Mouse (Mus musculus): Measurements from ENCODE around the gene Arhgap30. TPM values are rescaled to one million over a fixed set of nuclear protein-coding genes. Genes with fewer than 3 reads are reported as not detected.

The Arhgap30 gene
- polyA plus RNA-seq, 1 experiment, result 0.02 TPM

- Histone ChIP-seq H3K79me2 (ENCODE audit: control insufficient read depth, insufficient read depth) (no peaks in the 10 kb centered on the region), H3K4me2 (ENCODE audit: low read depth) (no peak overlapping the region), H3K36me3 (ENCODE audit: control insufficient read depth, insufficient read depth) (no peaks in the 10 kb centered on the region), H3K4me3 (no peak overlapping the region), H3ac (ENCODE audit: control insufficient read depth, insufficient read length) (no peak overlapping the region), H3K27me3 (ENCODE audit: control insufficient read depth, insufficient read depth, insufficient read length) (no peaks in the 10 kb centered on the region)
- TF ChIP-seq MYOG (IDR thresholded peaks at IDR 0.05; ENCODE audit: control insufficient read depth in 1 of 3, insufficient read depth in 1 of 3, insufficient read length in 2 of 3, low read depth in 2 of 3), result no peak
- no peak for TF ChIP-seq POLR2AphosphoS2 (IDR thresholded peaks at IDR 0.05; ENCODE audit: insufficient read length, low read depth)
- no peak for TF ChIP-seq SRF (IDR thresholded peaks at IDR 0.05; ENCODE audit: control insufficient read depth, insufficient read length, low read depth)
- TF ChIP-seq MAX (IDR thresholded peaks at IDR 0.05; ENCODE audit: low read depth), result no peak
- TF ChIP-seq REST (IDR thresholded peaks at IDR 0.05; ENCODE audit: insufficient read depth, insufficient read length), result no peak
- TF ChIP-seq TCF12 (IDR thresholded peaks at IDR 0.05; ENCODE audit: insufficient read depth, poor library complexity, severe bottlenecking), result no peak
- TF ChIP-seq TCF3 (IDR thresholded peaks at IDR 0.05; ENCODE audit: insufficient read length, low read depth), result no peak
- no peak for TF ChIP-seq USF1 (IDR thresholded peaks at IDR 0.05; ENCODE audit: low read depth)
- no peak for TF ChIP-seq POLR2A (IDR thresholded peaks at IDR 0.05; ENCODE audit: insufficient read length, low read depth)
These were observed 1.3 kb downstream of the Arhgap30 start for GRCm38 (mm10) chr1:171390101-171390500.

- H3ac ChIP-seq (ENCODE audit: control insufficient read depth, insufficient read length), result no peak overlapping the region
- H3K4me3 ChIP-seq, result no peak overlapping the region
- H3K4me2 ChIP-seq (ENCODE audit: low read depth), result no peak overlapping the region
- H3K36me3 ChIP-seq (ENCODE audit: control insufficient read depth, insufficient read depth), result no peaks in the 10 kb centered on the region
- H3K79me2 ChIP-seq (ENCODE audit: control insufficient read depth, insufficient read depth), result no peaks in the 10 kb centered on the region
- TF ChIP-seq USF1 (IDR thresholded peaks at IDR 0.05; ENCODE audit: low read depth) (no peak), TCF12 (IDR thresholded peaks at IDR 0.05; ENCODE audit: insufficient read depth, poor library complexity, severe bottlenecking) (no peak), MYOG (IDR thresholded peaks at IDR 0.05; ENCODE audit: control insufficient read depth in 1 of 3, insufficient read depth in 1 of 3, insufficient read length in 2 of 3, low read depth in 2 of 3) (no peak)
- no peaks in the 10 kb centered on the region for H3K27me3 ChIP-seq (ENCODE audit: control insufficient read depth, insufficient read depth, insufficient read length)
These were observed 13.1 kb downstream of the Arhgap30 start for GRCm38 (mm10) chr1:171401821-171402220.

GRCm38 (mm10) chr1:171402991-171403390 is 14.2 kb downstream of the Arhgap30 start:
- H3K36me3 ChIP-seq (ENCODE audit: control insufficient read depth, insufficient read depth), result no peaks in the 10 kb centered on the region
- H3K4me2 ChIP-seq (ENCODE audit: low read depth), result no peak overlapping the region
- TF ChIP-seq CEBPB (IDR thresholded peaks at IDR 0.05; ENCODE audit: insufficient read depth, poor library complexity, severe bottlenecking), result no peak
- H3K4me3 ChIP-seq, result no peak overlapping the region
- no peaks in the 10 kb centered on the region for H3K27me3 ChIP-seq (ENCODE audit: control insufficient read depth, insufficient read depth, insufficient read length)
- H3K79me2 ChIP-seq (ENCODE audit: control insufficient read depth, insufficient read depth), result no peaks in the 10 kb centered on the region
- no peak overlapping the region for H3ac ChIP-seq (ENCODE audit: control insufficient read depth, insufficient read length)

- no peak overlapping the region for H3K4me2 ChIP-seq (ENCODE audit: low read depth)
- H3K79me2 ChIP-seq (ENCODE audit: control insufficient read depth, insufficient read depth), result peaks cover 8% of the 10 kb centered on the region
- H3K36me3 ChIP-seq (ENCODE audit: control insufficient read depth, insufficient read depth), result no peaks in the 10 kb centered on the region
- H3K27me3 ChIP-seq (ENCODE audit: control insufficient read depth, insufficient read depth, insufficient read length), result no peaks in the 10 kb centered on the region
- no peak overlapping the region for H3K4me3 ChIP-seq
- TF ChIP-seq REST (IDR thresholded peaks at IDR 0.05; ENCODE audit: insufficient read depth, insufficient read length) (no peak), TCF3 (IDR thresholded peaks at IDR 0.05; ENCODE audit: insufficient read length, low read depth) (no peak), SRF (IDR thresholded peaks at IDR 0.05; ENCODE audit: control insufficient read depth, insufficient read length, low read depth) (no peak), USF1 (IDR thresholded peaks at IDR 0.05; ENCODE audit: low read depth) (no peak), CEBPB (IDR thresholded peaks at IDR 0.05; ENCODE audit: insufficient read depth, poor library complexity, severe bottlenecking) (no peak), MYOG (IDR thresholded peaks at IDR 0.05; ENCODE audit: control insufficient read depth in 1 of 3, insufficient read depth in 1 of 3, insufficient read length in 2 of 3, low read depth in 2 of 3) (no peak), TCF12 (IDR thresholded peaks at IDR 0.05; ENCODE audit: insufficient read depth, poor library complexity, severe bottlenecking) (no peak), E2F4 (IDR thresholded peaks at IDR 0.05; ENCODE audit: insufficient read depth) (no peak), POLR2A (IDR thresholded peaks at IDR 0.05; ENCODE audit: insufficient read length, low read depth) (no peak), POLR2AphosphoS2 (IDR thresholded peaks at IDR 0.05; ENCODE audit: insufficient read length, low read depth) (no peak), MAX (IDR thresholded peaks at IDR 0.05; ENCODE audit: low read depth) (no peak), MYOD1 (IDR thresholded peaks at IDR 0.05; ENCODE audit: control insufficient read depth in 1 of 3, insufficient read length in 2 of 3, low read depth in 2 of 3) (no peak)
- H3ac ChIP-seq (ENCODE audit: control insufficient read depth, insufficient read length), result no peak overlapping the region
These were observed 18.5 kb downstream of the Arhgap30 start for GRCm38 (mm10) chr1:171407263-171407662.

- H3K4me3 ChIP-seq, result peak overlapping the region; percentile 81
- no peaks in the 10 kb centered on the region for H3K36me3 ChIP-seq (ENCODE audit: control insufficient read depth, insufficient read depth)
- H3K4me2 ChIP-seq (ENCODE audit: low read depth), result peak overlapping the region; percentile 56
- peaks cover 36% of the 10 kb centered on the region for H3K79me2 ChIP-seq (ENCODE audit: control insufficient read depth, insufficient read depth)
- no peak overlapping the region for H3ac ChIP-seq (ENCODE audit: control insufficient read depth, insufficient read length)
- H3K27me3 ChIP-seq (ENCODE audit: control insufficient read depth, insufficient read depth, insufficient read length), result no peaks in the 10 kb centered on the region
- TF ChIP-seq SRF (IDR thresholded peaks at IDR 0.05; ENCODE audit: control insufficient read depth, insufficient read length, low read depth) (no peak), POLR2A (IDR thresholded peaks at IDR 0.05; ENCODE audit: insufficient read length, low read depth) (no peak), USF1 (IDR thresholded peaks at IDR 0.05; ENCODE audit: low read depth) (no peak), MYOD1 (IDR thresholded peaks at IDR 0.05; ENCODE audit: control insufficient read depth in 1 of 3, insufficient read length in 2 of 3, low read depth in 2 of 3) (no peak), MAX (IDR thresholded peaks at IDR 0.05; ENCODE audit: low read depth) (no peak), TCF12 (IDR thresholded peaks at IDR 0.05; ENCODE audit: insufficient read depth, poor library complexity, severe bottlenecking) (no peak), CEBPB (IDR thresholded peaks at IDR 0.05; ENCODE audit: insufficient read depth, poor library complexity, severe bottlenecking) (no peak), POLR2AphosphoS2 (IDR thresholded peaks at IDR 0.05; ENCODE audit: insufficient read length, low read depth) (no peak), MYOG (IDR thresholded peaks at IDR 0.05; ENCODE audit: control insufficient read depth in 1 of 3, insufficient read depth in 1 of 3, insufficient read length in 2 of 3, low read depth in 2 of 3) (no peak), REST (IDR thresholded peaks at IDR 0.05; ENCODE audit: insufficient read depth, insufficient read length) (no peak), E2F4 (IDR thresholded peaks at IDR 0.05; ENCODE audit: insufficient read depth) (no peak), TCF3 (IDR thresholded peaks at IDR 0.05; ENCODE audit: insufficient read length, low read depth) (no peak)
These were observed 21.5 kb downstream of the Arhgap30 start for GRCm38 (mm10) chr1:171410231-171410630.

Measured in myocyte (in vitro differentiated cells).